Mouse (Mus musculus): ENCODE measurements around the gene Qpct.
"Not testable (repeated sequence)": the region's sequence is repeated elsewhere in the genome, so short reads cannot be mapped to it uniquely, and the experiment has no call there.

The Qpct gene

GRCm38 (mm10) chr17:79069766-79070480, 18.2 kb downstream of the Qpct start:
- in situ Hi-C loops (cut with MboI, MseI) = no loop called here

- in situ Hi-C loops (cut with MboI, MseI) = no loop called here
Observed at GRCm38 (mm10) chr17:79071951-79072350, 20.2 kb downstream of the Qpct start.

- in situ Hi-C loops (cut with MboI, MseI) = loop anchor here (5.0 kb wide), 1 partner anchor 100 kb away; no protein-coding TSS in a partner anchor
Observed at GRCm38 (mm10) chr17:79076974-79077847, 25.5 kb downstream of the Qpct start.

DNA sequence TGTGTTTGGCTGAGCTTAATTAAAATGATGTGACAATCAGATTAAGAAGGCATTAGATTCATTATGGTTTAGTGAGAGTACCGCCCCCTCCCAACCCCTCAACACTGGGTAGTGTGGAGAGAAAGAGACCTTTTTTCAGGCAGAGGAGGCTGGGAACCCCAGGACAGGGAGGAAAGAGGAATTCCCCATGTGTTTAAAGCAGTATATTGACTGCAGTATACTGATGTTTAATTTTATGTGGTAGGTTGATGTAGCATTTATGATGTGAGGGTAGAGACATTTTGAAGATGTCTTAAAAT, 26.1 kb downstream of the Qpct start:
- in situ Hi-C loops (cut with MboI, MseI) = loop anchor here (5.0 kb wide), 1 partner anchor 100 kb away; no protein-coding TSS in a partner anchor

DNA sequence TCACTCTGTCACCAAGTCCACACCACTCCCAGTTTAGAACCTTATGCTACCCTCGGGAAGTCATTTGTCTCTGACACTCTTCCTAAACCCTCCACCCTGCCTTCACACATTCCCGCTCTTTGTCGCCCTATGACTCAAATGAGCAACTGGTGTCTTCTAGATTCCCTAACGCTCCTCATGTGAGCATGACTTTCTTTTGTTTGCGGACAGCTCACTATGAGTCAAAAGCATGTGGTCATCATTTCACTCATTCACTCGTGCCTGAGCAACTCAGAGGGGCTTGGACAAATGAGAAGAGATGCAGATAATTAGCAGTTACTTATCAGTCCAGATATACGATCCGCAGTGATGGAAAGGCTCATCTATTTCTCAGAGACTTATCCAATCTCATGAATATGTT, 26.5 kb downstream of the Qpct start:
- in situ Hi-C loops (cut with MboI, MseI) = loop anchor here (5.0 kb wide), 1 partner anchor 101 kb away; no protein-coding TSS in a partner anchor

DNA sequence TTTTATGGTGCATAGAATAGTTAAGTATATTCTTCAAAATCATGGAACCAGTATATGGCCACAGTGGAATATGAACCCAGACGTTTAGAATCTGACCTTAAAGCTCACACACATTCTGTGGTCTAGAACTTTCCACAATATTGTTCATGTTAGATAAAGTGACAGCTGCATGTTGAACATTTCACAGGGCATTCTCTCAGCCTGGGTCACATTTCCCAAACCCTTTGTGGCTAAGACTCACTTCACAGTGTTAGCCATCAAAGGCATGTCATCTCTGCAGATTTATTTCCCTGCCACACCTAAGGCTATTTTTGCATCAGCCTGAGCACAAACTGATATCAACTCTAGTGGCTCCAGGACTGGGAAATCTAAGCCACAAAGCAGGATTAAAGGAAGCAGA, 40.0 kb downstream of the Qpct start:
- in situ Hi-C loops (cut with MboI, MseI) = no loop called here

- in situ Hi-C loops (cut with MboI, MseI) = no loop called here
Observed at GRCm38 (mm10) chr17:79093286-79093975, 41.7 kb downstream of the Qpct start.

GRCm38 (mm10) chr17:79095624-79096023, 43.9 kb downstream of the Qpct start:
- in situ Hi-C loops (cut with MboI, MseI) = loop anchor here (5.0 kb wide), 1 partner anchor 43 kb away; the partner anchor contains the start of gene Qpct

- in situ Hi-C loops (cut with MboI, MseI) = loop anchor here (5.0 to 10.0 kb wide), 2 partner anchors 48 to 815 kb away; partner anchors contain the start of gene Qpct
Observed at GRCm38 (mm10) chr17:79099866-79100265, 48.2 kb downstream of the Qpct start.

GRCm38 (mm10) chr17:79108238-79108637, 56.5 kb downstream of the Qpct start:
- in situ Hi-C loops (cut with MboI, MseI) = loop anchor here (10.0 kb wide), 1 partner anchor 823 kb away; no protein-coding TSS in a partner anchor

DNA sequence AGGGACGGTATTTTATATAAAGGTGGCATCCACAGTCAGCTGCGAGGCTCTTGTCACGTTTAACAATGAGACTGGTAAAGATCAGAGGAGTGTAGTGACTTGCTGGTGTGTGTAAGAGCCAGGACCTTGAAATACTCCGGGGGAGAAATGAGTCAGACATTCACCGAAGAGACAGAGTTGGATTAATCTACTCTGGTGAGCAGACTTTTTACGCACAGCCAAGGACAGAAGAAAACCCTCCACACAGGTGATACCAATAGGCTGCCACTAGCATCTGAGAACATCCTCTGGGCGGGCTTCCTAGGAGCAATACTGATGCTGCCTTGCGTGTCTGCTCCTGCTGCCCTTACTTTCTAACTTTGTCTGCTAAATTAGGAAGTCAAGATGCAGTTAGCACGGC, 57.9 kb downstream of the Qpct start:
- in situ Hi-C loops (cut with MboI, MseI) = loop anchor here (10.0 kb wide), 1 partner anchor 825 kb away; no protein-coding TSS in a partner anchor

DNA sequence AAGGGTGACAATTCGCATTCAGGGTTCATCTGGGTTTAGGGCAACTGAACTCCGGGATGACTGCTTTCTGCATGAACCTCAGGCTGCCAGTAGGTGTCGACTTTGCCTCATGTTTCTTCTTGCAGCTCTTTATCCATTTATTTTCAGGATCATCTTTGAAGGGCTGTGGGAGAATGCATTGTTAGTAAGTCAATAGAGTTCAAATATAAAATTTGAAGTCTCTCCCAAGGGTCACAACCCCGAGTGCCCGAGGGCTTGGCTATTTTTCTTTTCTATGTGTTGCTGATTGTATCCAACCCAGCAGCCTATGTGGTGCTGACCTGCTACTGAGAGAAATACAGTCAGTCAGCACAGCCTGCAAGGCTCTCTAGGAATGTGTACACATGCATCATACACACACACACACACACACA, 59.2 kb downstream of the Qpct start:
- in situ Hi-C loops (cut with MboI, MseI) = loop anchor here (5.0 kb wide), 1 partner anchor 466 kb away; no protein-coding TSS in a partner anchor

DNA sequence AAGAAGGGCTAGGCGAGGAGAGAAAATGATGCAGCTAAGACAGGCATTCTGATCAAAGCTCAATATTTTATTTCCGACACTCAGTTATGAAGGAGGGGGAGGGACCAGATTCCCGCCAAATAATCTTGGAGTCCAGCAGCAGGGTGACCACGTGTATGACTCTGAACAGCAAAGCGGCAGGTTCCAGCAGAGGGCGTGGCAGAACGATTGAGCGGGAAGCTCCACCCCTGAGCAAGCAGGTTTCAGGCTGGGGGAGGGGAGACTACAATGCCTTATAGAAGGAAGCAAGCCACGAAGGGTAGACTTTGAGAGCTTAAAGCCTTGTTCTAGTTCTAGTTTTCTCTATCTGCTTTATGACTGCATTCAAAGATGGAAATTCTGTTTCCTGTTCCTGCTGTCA, 63.5 kb downstream of the Qpct start:
- in situ Hi-C loops (cut with MboI, MseI) = not testable (repeated sequence)

GRCm38 (mm10) chr17:79119066-79119465, 67.4 kb downstream of the Qpct start:
- in situ Hi-C loops (cut with MboI, MseI) = no loop called here

DNA sequence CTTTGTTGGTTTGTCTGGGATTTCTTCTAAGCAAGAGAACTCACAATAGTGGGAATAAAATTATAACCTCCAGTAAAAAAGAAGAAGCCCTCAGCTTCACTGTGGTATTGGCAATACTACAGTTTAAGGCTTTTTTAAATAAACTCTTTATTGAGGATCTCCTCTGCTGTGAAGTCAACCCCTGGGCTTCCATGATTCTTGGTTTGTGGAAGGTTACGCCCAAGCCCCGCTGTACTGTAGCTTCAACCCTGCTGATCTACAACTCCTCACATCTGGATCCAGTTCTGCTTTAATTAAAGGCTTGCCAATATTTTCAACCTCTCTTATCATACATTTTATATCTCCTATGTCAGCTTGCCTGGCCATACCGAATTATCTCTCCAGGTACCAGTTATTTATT, 68.6 kb downstream of the Qpct start:
- in situ Hi-C loops (cut with MboI, MseI) = no loop called here

- in situ Hi-C loops (cut with MboI, MseI) = loop anchor here (5.0 kb wide), 1 partner anchor 44 kb away; no protein-coding TSS in a partner anchor
Observed at GRCm38 (mm10) chr17:79133740-79134139, 82.0 kb downstream of the Qpct start.

GRCm38 (mm10) chr17:79135826-79136225, 84.1 kb downstream of the Qpct start:
- in situ Hi-C loops (cut with MboI, MseI) = no loop called here

DNA sequence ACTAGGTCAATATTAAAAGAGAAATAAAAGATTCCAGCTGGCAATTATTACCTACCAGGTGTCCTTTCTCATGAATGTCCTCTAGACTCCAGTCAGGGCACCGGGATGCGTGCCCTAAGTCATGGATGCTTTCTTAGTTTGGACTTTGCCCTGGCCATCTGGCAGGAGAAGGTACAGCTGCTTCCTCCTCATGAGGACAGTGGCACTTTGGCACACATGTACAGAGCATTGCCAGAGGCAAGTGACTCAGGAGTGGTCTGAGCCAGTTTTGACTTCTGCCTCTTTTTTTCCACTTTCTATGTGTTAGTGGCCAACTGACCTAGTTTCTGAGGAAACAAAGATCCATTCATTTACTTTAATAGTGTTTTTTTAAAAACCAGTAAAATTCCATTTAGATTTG, 84.7 kb downstream of the Qpct start:
- in situ Hi-C loops (cut with MboI, MseI) = no loop called here

All from T-helper 1 cell (primary cell).